Mouse (Mus musculus) C2C12 (cell line): ENCODE data around the gene Lrrc29.

Experiments used
- CTCF ChIP-seq: IDR thresholded peaks from one replicate; pipeline ENCODE4 v1.5.1; 2011; ENCODE audit not compliant: control insufficient read depth, insufficient read depth, insufficient read length
- MAX ChIP-seq: IDR thresholded peaks from one replicate; pipeline ENCODE4 v1.6.1; 2011; ENCODE audit warnings: mild to moderate bottlenecking, control low read depth

DNA sequence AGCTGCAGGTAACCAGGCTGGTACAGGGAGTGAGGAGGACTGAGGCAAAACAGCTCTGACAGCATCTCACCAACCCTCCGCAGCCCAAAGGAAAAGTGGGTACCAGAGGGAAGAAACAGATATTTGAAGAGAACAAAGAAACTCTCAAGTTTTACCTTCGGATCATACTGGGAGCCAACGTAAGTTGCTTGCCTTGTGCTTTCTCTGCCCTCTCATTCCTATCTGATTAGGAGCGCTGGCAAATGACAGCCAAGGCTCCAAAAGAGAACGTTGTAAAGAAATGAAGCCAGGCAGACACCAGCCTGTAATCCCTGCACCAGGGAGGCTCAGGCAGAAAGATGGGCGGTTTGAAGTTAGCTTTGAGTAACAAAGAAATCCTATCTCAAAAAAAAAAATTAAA is 890 bp upstream of the Lrrc29 start:
- TF ChIP-seq CTCF (no peak), MAX (no peak)
